Mouse (Mus musculus) embryonic facial prominence, embryonic 14.5 days (tissue): ENCODE results near the gene 4933400A11Rik. TPM values are rescaled to one million over a fixed set of nuclear protein-coding genes. Genes with fewer than 3 reads are reported as not detected.

Source experiments
- ATAC-seq: fragments of 200-750 bp; cut with Nextera tagmentation; 2 replicates; pipeline ENCODE4 v1.8.0; 2017; ENCODE audit warnings: low read depth, moderate number of reproducible peaks, moderate TSS enrichment
- DNase-seq: peaks from one replicate; pipeline ENCODE4 v3.0.0-alpha.2; 2015; ENCODE audit warnings: low spot score
- H3K27ac ChIP-seq: fragments of 300-500 bp; sonication (generic); replicated peaks from 2 replicates; pipeline ENCODE4 v1.5.1; 2014; ENCODE audit warnings: low read depth, mild to moderate bottlenecking, low read length, moderate library complexity
- H3K27me3 ChIP-seq: fragments of 300-500 bp; sonication (generic); replicated peaks from 2 replicates; pipeline ENCODE4 v1.6.1; 2014; ENCODE audit warnings: low read length; ENCODE audit not compliant: control insufficient read depth, insufficient read depth
- H3K36me3 ChIP-seq: fragments of 300-500 bp; sonication (generic); 2 replicates; pipeline ENCODE4 v1.6.1; 2014; ENCODE audit warnings: low read length, mixed read lengths; ENCODE audit not compliant: control insufficient read depth, insufficient read depth
- H3K4me1 ChIP-seq: fragments of 300-500 bp; sonication (generic); 2 replicates; pipeline ENCODE4 v1.6.1; 2014; ENCODE audit warnings: antibody characterized with exemption, low read length; ENCODE audit not compliant: control insufficient read depth, insufficient read depth
- H3K4me2 ChIP-seq: fragments of 300-500 bp; sonication (generic); 2 replicates; pipeline ENCODE4 v1.6.1; 2014; ENCODE audit warnings: low read depth, mild to moderate bottlenecking, low read length, moderate library complexity, mixed read lengths
- H3K4me3 ChIP-seq: fragments of 300-500 bp; sonication (generic); 2 replicates; pipeline ENCODE4 v1.5.1; 2014; ENCODE audit warnings: low read depth, mild to moderate bottlenecking, low read length
- H3K9ac ChIP-seq: fragments of 300-500 bp; sonication (generic); 2 replicates; pipeline ENCODE4 v1.6.1; 2014; ENCODE audit warnings: low read depth, mild to moderate bottlenecking, low read length, moderate library complexity, mixed read lengths
- H3K9me3 ChIP-seq: fragments of 300-500 bp; sonication (generic); 2 replicates; pipeline ENCODE4 v1.6.1; 2016; ENCODE audit warnings: low read length; ENCODE audit not compliant: control insufficient read depth
- WGBS: fragments of 180-500 bp; shearing (Covaris S2); extraction: QIAGEN DNeasy Blood & Tissue Kit; methylation state at CpG from one replicate; pipeline ENCODE4 v1.1.7; 2014; 5-methylcytosine and 5-hydroxymethylcytosine counted together
- polyA plus RNA-seq: library from polyadenylated mRNA; unstranded; fragments of >200 nt; fragmentation: Nextera tagmentation; extraction: Ambion mirVana; gene quantifications from 2 replicates; pipeline ENCODE4 v1.2.1, GENCODE M21; 2014

Gene 4933400A11Rik
- polyA plus RNA-seq, 1 experiment from 2014 or later = 0.21 TPM

DNA sequence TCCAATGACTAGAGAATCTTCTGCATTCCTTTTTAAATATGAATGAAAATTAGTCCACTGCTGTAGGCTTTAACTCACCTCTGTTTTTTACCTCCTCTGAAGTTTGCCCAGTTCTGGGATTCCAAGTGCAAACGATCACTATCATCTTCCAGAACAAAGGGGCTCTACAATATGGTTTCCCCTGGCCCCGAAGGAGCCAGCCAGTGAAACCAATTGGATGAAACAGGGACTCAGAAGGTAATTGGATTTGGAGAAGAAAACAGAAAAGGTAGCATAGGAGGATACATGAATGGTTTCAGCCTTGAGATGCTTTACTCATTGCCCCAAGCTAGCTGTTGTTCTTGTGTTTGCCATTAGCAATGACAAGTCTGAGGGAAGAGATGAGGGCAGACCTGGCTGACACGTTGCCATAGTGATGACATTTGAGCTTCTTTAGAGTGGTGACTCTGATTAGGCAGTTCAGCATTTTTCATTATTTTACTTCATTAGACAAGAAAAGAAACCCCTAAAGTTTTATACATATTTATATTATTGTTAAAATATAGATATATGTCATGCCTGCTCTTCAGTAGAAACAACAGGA is 44.0 kb downstream of the 4933400A11Rik start:
- no peak for ATAC-seq
- H3K36me3 ChIP-seq = no peaks in the 10 kb centered on the region
- DNase-seq = no peak
- no peaks in the 10 kb centered on the region for H3K4me1 ChIP-seq
- no peaks in the 10 kb centered on the region; the same call in 1 of the 2 replicates for H3K27me3 ChIP-seq
- H3K4me3 ChIP-seq = no peak overlapping the region
- H3K4me2 ChIP-seq = no peak overlapping the region
- H3K9ac ChIP-seq = no peak overlapping the region
- H3K9me3 ChIP-seq = no peaks in the 10 kb centered on the region
- H3K27ac ChIP-seq = no peak overlapping the region
- WGBS = 54% methylated on average over 3 of the region's 3 CpGs

Other genes starting within 250 kb of the 4933400A11Rik start
- gene Mid1, start 94.4 kb downstream of the 4933400A11Rik start, polyA plus RNA-seq = 10.4 and 11.4 TPM in 2 replicates
- 128 and 129 TPM in 2 replicates for gene Gm21887, start 230.0 kb upstream of the 4933400A11Rik start, polyA plus RNA-seq